Mouse (Mus musculus): Measurements from ENCODE around the gene Crat.
A peak's percentile ranks its signal among the peaks of the same experiment; 100 is the strongest.

The Crat gene

GRCm38 (mm10) chr2:30366203-30366602 is 49.4 kb downstream of the Crat start:
- no peak for DNase-seq (ENCODE audit: low spot score in 2 of 2)

GRCm38 (mm10) chr2:30365281-30366069 is 50.1 kb downstream of the Crat start:
- no peak for DNase-seq (ENCODE audit: low spot score in 2 of 2)

GRCm38 (mm10) chr2:30363773-30364650 is 51.6 kb downstream of the Crat start, which contains the start of gene Miga2:
TSS of gene Miga2 (plus strand) at chr2:30364233.
- peak; percentile 96 to 98 for DNase-seq (ENCODE audit: low spot score in 2 of 2)

GRCm38 (mm10) chr2:30362865-30363264 is 52.7 kb downstream of the Crat start:
- no peak for DNase-seq (ENCODE audit: low spot score in 2 of 2)

- DNase-seq (ENCODE audit: low spot score in 2 of 2) = no peak
These were observed 55.0 kb downstream of the Crat start for GRCm38 (mm10) chr2:30360626-30361025.

GRCm38 (mm10) chr2:30358533-30359531 is 56.8 kb downstream of the Crat start, which contains the start of gene Sh3glb2:
TSS of gene Sh3glb2 (minus strand) at chr2:30359337.
- DNase-seq (ENCODE audit: low spot score in 2 of 2) = peak; percentile 70 to 83

GRCm38 (mm10) chr2:30357552-30358510 is 57.8 kb downstream of the Crat start:
- DNase-seq (ENCODE audit: low spot score in 2 of 2) = no peak

GRCm38 (mm10) chr2:30356906-30357305 is 58.7 kb downstream of the Crat start:
- DNase-seq (ENCODE audit: low spot score in 2 of 2) = no peak

- no peak for DNase-seq (ENCODE audit: low spot score in 2 of 2)
These were observed 59.3 kb downstream of the Crat start for GRCm38 (mm10) chr2:30356266-30356665.

GRCm38 (mm10) chr2:30355861-30356260 is 59.8 kb downstream of the Crat start:
- no peak for DNase-seq (ENCODE audit: low spot score in 2 of 2)

- DNase-seq (ENCODE audit: low spot score in 2 of 2) = no peak
These were observed 64.5 kb downstream of the Crat start for GRCm38 (mm10) chr2:30351149-30351548.

Data from natural killer cell, adult 2 months (primary cell).